Mouse (Mus musculus) cerebellum, adult 9-11 months (tissue): Measurements from ENCODE around the gene Dlst.
A peak's percentile ranks its signal among the peaks of the same experiment; 100 is the strongest.

Experiments used
- DNase-seq: peaks from one replicate; pipeline ENCODE4 v3.0.0; 2022

The Dlst gene

GRCm38 (mm10) chr12:85110698-85111592 is at the start of gene Dlst, which contains the start of gene Prox2:
Gene Dlst (plus strand): TSS chr12:85110833.
Gene Prox2 (minus strand): TSS chr12:85110759.
- peak; percentile 89 for DNase-seq

GRCm38 (mm10) chr12:85071043-85071442 is 39.6 kb upstream of the Dlst start:
- DNase-seq, result no peak

GRCm38 (mm10) chr12:85077100-85077499 is 33.5 kb upstream of the Dlst start:
- DNase-seq, result no peak

DNA sequence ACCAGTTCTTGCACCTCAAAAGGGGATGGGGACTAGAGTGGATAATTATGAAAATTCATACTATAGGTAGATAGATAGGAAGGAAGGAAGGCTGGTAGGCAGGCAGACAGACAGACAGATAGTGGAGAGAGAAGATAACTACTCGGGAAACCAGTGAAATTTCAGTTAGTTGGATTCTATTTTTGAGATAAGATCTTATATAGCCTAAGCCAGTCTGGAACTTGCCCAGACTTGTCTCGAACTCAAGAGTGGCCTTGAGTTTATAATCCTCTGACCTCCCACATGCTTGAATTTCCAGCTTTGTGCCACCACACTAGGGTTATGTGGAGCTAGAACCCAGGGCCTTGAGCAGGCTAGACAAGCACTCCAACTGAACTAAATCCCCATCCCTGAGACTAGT is 26.4 kb upstream of the Dlst start:
- no peak for DNase-seq

- no peak for DNase-seq
Observed at GRCm38 (mm10) chr12:85084941-85085340, 25.7 kb upstream of the Dlst start.

GRCm38 (mm10) chr12:85087845-85088244 is 22.8 kb upstream of the Dlst start:
- no peak for DNase-seq

DNA sequence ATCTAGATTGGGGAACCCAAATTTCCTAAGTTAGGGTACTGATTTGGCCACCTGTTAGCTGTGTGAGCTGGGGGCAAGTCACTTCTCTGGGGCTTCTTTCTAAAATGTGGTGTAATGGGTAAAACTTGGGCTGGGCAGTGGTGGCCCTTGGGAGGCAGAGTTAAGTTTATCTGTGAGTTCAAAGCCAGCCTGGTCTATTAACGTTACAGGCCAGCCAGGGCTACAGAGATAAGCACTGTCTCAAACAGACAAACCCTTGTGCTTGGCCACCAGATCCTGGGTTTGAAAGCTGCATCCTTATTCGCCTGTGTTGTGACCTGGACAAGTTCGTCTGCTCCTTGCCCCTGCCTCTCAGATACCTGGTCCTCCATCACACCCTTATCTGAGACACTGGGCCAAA is 19.4 kb upstream of the Dlst start:
- DNase-seq, result no peak

GRCm38 (mm10) chr12:85092214-85092613 is 18.4 kb upstream of the Dlst start:
- peak; percentile 58 for DNase-seq

GRCm38 (mm10) chr12:85094010-85094409 is 16.6 kb upstream of the Dlst start:
- no peak for DNase-seq

GRCm38 (mm10) chr12:85094706-85095105 is 15.9 kb upstream of the Dlst start:
- DNase-seq, result no peak

DNA sequence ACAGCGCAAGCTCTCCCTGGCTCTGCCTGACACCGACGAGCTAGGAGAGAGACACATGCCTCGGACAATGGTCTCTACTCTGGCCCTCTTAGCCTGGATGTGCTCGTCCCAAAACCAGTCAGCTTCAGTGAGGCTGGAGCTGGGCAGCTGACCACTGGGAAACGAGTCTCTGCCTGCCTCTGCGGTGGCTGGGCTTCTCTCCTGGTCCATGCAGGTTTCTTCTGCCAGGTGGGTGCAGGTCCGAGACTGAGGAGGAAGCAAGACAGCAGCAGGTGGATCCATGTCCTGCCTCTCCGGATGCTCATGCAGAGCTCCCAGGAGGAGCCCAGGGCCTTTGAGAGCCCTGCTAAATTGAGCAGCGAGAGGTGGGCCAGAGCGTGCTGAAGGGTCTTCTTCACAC is 15.5 kb upstream of the Dlst start:
- no peak for DNase-seq

DNA sequence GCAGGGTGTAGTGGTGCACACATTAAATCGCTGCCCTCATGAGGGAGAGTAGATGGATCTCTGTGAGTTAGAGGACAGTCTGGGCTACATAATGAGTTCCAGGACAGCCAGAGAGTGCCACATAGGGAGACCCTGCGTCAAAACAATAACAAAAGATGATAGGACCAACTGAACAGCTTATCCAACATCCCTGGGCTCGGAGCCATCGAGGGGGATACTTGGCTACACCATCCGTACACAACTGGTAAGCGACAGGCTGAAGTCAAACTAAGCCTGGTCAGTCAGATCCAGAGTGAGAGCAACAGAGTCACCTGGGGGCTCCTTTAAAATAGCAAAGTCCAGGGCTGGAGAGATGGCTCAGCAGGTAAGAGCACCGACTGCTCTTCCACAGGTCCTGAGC is 14.8 kb upstream of the Dlst start:
- no peak for DNase-seq

DNA sequence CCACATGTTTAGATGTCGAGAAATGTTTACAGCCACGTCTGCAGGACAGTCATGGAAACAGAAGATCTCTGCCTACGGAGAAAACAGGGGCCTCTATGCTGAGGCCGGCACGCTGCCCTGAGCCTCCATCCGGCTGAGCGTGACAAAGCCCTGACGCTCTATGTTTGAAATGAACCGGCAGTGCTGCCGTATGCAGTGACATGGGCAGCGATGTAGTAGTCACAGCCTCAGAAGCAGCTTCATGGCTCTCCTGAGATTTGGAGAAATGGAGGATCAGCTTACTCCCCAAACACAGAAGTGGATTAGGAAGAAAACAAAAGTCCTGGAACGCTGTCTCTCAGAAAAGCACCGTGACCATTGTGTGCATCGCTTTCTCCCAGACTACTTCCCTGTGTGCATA is 9.6 kb upstream of the Dlst start:
- DNase-seq, result no peak

DNA sequence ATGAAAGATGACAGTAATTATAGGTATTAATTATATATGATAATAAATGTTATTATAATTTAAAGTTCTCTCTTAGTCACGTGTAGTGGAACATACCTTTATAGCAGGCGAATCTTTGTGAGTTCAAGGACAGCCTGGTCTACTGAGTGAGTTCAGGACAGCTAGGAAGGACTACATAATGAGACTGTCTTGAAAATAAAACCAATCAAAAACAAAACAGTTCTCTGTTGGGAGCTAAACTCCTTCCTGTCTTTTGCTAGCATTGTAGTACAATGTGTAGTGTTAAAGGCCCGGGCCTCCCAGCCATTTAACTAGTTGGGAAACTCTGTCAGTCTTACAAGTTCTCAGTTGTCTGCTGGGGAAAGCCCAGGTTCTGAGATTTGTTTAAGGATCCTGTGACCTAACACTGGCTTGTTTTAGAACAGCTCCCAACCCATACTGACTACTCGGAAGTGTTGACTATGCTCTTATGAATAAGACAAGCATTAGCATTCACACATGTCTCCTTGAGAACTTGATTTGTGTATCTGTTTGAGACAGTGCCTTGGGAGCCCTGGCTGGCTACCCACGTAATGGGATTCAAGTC is 9.0 kb upstream of the Dlst start:
- DNase-seq, result no peak

DNA sequence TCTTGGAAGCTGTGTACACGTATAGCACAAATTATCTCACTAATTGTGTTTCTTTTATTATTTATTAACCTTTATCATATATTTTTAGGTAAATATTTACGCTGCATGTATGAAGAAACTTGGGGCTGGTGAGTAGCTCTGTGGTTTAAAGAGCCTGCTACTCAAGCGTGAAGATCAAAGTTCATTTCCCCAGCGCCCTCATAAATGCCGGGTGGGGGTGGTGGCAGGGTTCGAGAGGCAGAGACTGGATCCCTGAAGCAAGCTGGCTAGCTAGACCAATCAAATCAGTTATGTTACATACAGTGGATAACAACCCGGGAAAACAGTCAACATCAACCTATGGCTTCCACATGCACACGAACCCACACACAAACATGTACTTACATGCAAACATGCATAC is 7.5 kb upstream of the Dlst start:
- DNase-seq, result no peak

- DNase-seq, result no peak
Observed at GRCm38 (mm10) chr12:85104789-85105188, 5.8 kb upstream of the Dlst start.

DNA sequence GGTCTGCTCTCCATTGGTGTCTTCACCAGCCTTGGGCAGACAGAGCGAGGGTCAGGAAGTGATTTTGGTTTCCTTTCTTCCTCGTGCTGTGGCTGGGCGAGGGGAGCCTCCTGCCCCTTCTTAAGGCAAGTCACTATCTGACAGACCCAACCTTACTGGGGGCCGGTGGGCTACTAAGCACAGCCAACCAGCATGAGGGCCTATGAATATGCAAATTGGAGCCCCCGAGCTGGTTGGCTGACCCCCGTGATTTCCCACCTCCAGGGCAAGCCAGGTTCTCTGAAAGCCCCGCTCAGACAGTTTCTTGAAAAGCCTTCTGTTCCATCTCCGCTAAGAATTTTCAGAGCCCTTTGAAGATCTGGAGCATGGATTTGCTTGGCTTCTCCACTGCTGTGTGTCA is 4.3 kb upstream of the Dlst start:
- DNase-seq, result no peak

DNA sequence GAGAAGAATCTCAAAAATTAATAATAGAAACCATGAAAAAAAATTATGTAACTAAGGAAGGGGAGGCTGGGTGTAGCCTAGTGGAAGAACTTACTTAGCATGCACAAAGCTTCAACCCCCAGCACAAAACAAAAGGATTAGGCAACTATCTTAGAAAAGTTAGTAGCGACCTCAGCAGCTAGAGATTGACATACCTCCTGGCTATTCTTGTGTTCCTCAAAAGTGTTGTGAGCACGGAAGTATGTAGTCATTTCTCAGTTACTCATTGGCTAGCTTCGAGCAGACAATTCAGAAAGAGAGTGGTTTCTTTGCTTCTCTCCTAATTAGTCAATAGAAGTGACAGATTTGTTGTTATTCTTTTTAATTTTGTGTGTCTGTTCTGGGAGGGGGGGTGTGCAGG is 2.0 kb upstream of the Dlst start:
- DNase-seq, result no peak

GRCm38 (mm10) chr12:85109426-85109825 is 1.2 kb upstream of the Dlst start:
- no peak for DNase-seq

DNA sequence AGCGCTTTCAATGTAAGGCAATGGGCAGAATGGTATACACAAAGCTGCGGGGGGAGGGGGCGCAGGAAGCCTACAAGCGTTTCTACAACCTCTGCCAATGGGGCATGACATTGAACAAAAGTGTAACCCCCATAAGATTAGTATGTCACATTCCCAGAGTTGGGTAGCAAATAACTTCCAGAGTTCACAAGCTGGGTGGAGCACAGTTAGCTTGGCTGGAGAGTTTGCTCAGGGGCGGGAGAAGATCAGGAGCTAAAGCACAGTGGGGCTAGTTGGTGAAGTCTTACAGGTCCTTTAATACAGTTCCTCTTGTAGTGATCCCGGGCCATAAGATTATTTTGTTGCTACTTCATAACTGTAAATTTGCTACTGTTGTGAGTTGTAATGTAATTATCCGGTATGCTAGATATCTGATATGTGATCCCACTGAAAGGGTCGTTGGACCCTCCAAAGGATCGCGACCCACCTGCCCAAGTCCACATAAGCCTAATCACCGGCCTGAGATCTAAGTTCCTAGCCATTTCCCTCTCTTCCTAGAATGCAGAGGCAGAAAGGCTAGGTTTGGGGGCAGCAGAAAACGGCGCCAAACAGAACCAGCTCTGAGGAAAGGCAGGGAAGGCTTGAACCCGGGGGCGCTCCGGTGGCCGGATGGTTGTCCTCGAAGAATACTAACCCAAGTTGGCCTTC is 479 bp upstream of the Dlst start:
- peak; percentile 30 for DNase-seq

GRCm38 (mm10) chr12:85112550-85113251 is 2.1 kb downstream of the Dlst start:
- no peak for DNase-seq

- no peak for DNase-seq
Observed at GRCm38 (mm10) chr12:85113337-85113736, 2.7 kb downstream of the Dlst start.

- DNase-seq, result no peak
Observed at GRCm38 (mm10) chr12:85113917-85114316, 3.3 kb downstream of the Dlst start.
